Mouse (Mus musculus) myocyte (in vitro differentiated cells): ENCODE results near the gene Myo15. TPM values are rescaled to one million over a fixed set of nuclear protein-coding genes. Genes with fewer than 3 reads are reported as not detected.

Experiments
- H3K27me3 ChIP-seq: one replicate; pipeline ENCODE4 v1.6.1; 2011; ENCODE audit not compliant: control insufficient read depth, insufficient read depth, insufficient read length
- H3K36me3 ChIP-seq: one replicate; pipeline ENCODE4 v1.6.1; 2011; ENCODE audit not compliant: control insufficient read depth, insufficient read depth
- H3K4me2 ChIP-seq: one replicate; pipeline ENCODE4 v1.6.1; 2011; ENCODE audit warnings: low read depth, control low read depth
- H3K4me3 ChIP-seq: one replicate; pipeline ENCODE4 v1.5.1; 2011; ENCODE audit warnings: mild to moderate bottlenecking, control low read depth, moderate library complexity
- H3K79me2 ChIP-seq: one replicate; pipeline ENCODE4 v1.6.1; 2011; ENCODE audit not compliant: control insufficient read depth, insufficient read depth
- H3ac ChIP-seq: one replicate; pipeline ENCODE4 v1.6.1; 2011; ENCODE audit not compliant: control insufficient read depth, insufficient read length
- CEBPB ChIP-seq: IDR thresholded peaks from 2 replicates; pipeline ENCODE4 v1.6.1; 2011; ENCODE audit warnings: mild to moderate bottlenecking, moderate library complexity; ENCODE audit not compliant: poor library complexity, insufficient read depth, severe bottlenecking
- E2F4 ChIP-seq: IDR thresholded peaks from one replicate; pipeline ENCODE4 v1.6.1; 2011; ENCODE audit warnings: mild to moderate bottlenecking, control low read depth, moderate library complexity; ENCODE audit not compliant: insufficient read depth
- MAX ChIP-seq: IDR thresholded peaks from one replicate; pipeline ENCODE4 v1.6.1; 2011; ENCODE audit warnings: low read depth, mild to moderate bottlenecking, control low read depth
- MYOD1 ChIP-seq, 3 experiments: IDR thresholded peaks; one replicate each; pipeline ENCODE4 v1.6.1; 2011; ENCODE audit warnings: control low read depth in 2 of 3, low read depth in 2 of 3, mild to moderate bottlenecking in 2 of 3, moderate library complexity in 1 of 3; ENCODE audit not compliant: insufficient read length in 2 of 3, control insufficient read depth in 1 of 3
- MYOG ChIP-seq, 3 experiments: IDR thresholded peaks; one replicate each; pipeline ENCODE4 v1.6.1; 2011; ENCODE audit warnings: control low read depth in 2 of 3, low read depth in 2 of 3, mild to moderate bottlenecking in 2 of 3; ENCODE audit not compliant: insufficient read length in 2 of 3, control insufficient read depth in 1 of 3, insufficient read depth in 1 of 3
- POLR2A ChIP-seq: IDR thresholded peaks from one replicate; pipeline ENCODE4 v1.6.1; 2011; ENCODE audit warnings: low read depth, mild to moderate bottlenecking, control low read depth, moderate library complexity; ENCODE audit not compliant: insufficient read length
- POLR2AphosphoS2 ChIP-seq: IDR thresholded peaks from one replicate; pipeline ENCODE4 v1.6.1; 2011; ENCODE audit warnings: low read depth, control low read depth; ENCODE audit not compliant: insufficient read length
- REST ChIP-seq: IDR thresholded peaks from one replicate; pipeline ENCODE4 v1.6.1; 2011; ENCODE audit warnings: mild to moderate bottlenecking, control low read depth, moderate library complexity; ENCODE audit not compliant: insufficient read depth, insufficient read length
- SRF ChIP-seq: IDR thresholded peaks from one replicate; pipeline ENCODE4 v1.6.1; 2011; ENCODE audit warnings: low read depth; ENCODE audit not compliant: control insufficient read depth, insufficient read length
- TCF12 ChIP-seq: IDR thresholded peaks from one replicate; pipeline ENCODE4 v1.6.1; 2011; ENCODE audit warnings: mild to moderate bottlenecking, control low read depth; ENCODE audit not compliant: poor library complexity, insufficient read depth, severe bottlenecking
- TCF3 ChIP-seq: IDR thresholded peaks from one replicate; pipeline ENCODE4 v1.6.1; 2011; ENCODE audit warnings: low read depth, control low read depth; ENCODE audit not compliant: insufficient read length
- USF1 ChIP-seq: IDR thresholded peaks from one replicate; pipeline ENCODE4 v1.6.1; 2011; ENCODE audit warnings: low read depth, mild to moderate bottlenecking, control low read depth, moderate library complexity
- polyA plus RNA-seq: library from polyadenylated mRNA; unstranded; fragments of >200 nt; fragmentation: generic; extraction: Trizol; gene quantifications from one replicate; pipeline ENCODE4 v1.2.1, GENCODE M21; 2012; ENCODE audit warnings: missing spikeins

Gene Myo15
- polyA plus RNA-seq, 1 experiment, result not detected

DNA sequence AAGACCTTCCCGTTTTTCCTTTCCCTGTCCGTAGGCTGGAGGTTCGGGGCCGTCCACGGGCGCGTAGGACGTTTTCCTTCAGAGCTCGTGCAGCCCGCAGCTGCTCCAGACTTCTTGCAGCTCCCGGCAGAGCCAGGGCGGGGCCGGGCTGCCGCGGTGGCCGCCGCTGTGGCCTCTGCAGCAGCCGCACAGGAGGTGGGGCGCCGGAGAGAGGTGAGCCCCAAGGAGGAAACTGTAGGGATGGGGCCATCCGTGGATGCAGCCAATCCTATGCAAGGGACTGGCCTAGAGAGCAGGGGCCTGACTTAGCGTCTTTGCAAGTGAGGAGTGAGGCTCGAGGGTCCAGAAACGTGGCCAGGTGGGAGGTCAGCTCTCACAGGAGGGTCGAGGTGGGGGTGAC, 40.4 kb downstream of the Myo15 start:
- H3K4me3 ChIP-seq, result no peak overlapping the region
- H3K4me2 ChIP-seq, result no peak overlapping the region
- no peak for TF ChIP-seq TCF12
- TF ChIP-seq REST, result no peak
- TF ChIP-seq POLR2A, result no peak
- TF ChIP-seq POLR2AphosphoS2, result no peak
- TF ChIP-seq E2F4, result no peak
- no peak for TF ChIP-seq CEBPB
- no peak for TF ChIP-seq SRF
- no peak for TF ChIP-seq MYOD1 (IDR thresholded peaks at IDR 0.05; ENCODE audit: control insufficient read depth in 1 of 3, insufficient read length in 2 of 3, low read depth in 2 of 3)
- TF ChIP-seq MYOG (IDR thresholded peaks at IDR 0.05; ENCODE audit: control insufficient read depth in 1 of 3, insufficient read depth in 1 of 3, insufficient read length in 2 of 3, low read depth in 2 of 3), result no peak

DNA sequence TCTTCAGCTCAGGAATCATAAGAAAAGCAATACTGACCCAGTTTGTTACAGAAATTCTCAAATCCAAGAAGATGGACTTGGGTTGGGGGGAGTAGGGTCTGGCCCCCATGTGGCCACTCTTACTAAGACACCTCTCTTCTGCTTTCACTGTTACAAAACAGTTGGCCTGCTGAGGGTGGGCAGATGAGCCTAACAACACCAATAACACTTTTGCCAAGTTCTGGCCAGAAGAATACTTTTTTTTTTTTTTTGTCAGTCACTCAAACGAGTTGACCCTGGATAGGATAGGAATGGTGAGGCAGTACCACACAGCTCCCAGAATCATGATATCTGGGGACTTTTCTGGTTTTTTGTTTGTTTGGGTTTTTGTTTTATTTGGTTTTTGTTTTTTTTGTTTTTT, 42.8 kb downstream of the Myo15 start:
- TF ChIP-seq TCF3 (no peak), MAX (no peak), TCF12 (no peak), POLR2AphosphoS2 (no peak), SRF (no peak), CEBPB (no peak), REST (no peak), MYOD1 (IDR thresholded peaks at IDR 0.05; ENCODE audit: control insufficient read depth in 1 of 3, insufficient read length in 2 of 3, low read depth in 2 of 3) (no peak)
- no peak overlapping the region for H3ac ChIP-seq
- H3K4me3 ChIP-seq, result no peak overlapping the region
- H3K4me2 ChIP-seq, result no peak overlapping the region
- no peaks in the 10 kb centered on the region for H3K36me3 ChIP-seq
- peaks cover 41% of the 10 kb centered on the region for H3K27me3 ChIP-seq
- H3K79me2 ChIP-seq, result no peaks in the 10 kb centered on the region

More for the DNA sequence above, 40.4 kb downstream of the Myo15 start:
- H3ac ChIP-seq, result no peak overlapping the region
- H3K27me3 ChIP-seq, result peaks cover 55% of the 10 kb centered on the region
- no peaks in the 10 kb centered on the region for H3K79me2 ChIP-seq
- no peaks in the 10 kb centered on the region for H3K36me3 ChIP-seq

DNA sequence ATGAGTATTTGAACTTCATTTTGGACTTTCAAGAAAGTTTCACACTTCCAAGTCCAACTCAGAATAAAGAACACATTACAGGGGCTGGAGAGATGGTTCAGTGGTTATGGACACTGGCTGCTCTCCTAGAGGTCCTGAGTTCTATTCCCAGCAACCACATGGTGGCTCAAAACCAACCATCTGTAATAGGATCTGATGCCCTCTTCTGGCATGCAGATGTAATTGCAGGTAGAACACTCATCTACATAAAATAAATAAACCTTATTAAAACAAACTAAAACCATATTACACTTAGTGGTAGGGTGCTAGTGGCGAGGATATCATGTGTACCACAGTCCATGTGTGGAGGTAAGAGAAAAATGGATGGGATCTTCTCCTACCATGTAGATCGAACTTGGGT, 43.4 kb downstream of the Myo15 start:
- H3K4me3 ChIP-seq, result no peak overlapping the region
- no peak overlapping the region for H3K4me2 ChIP-seq
- H3K36me3 ChIP-seq, result no peaks in the 10 kb centered on the region
- H3ac ChIP-seq, result no peak overlapping the region
- H3K27me3 ChIP-seq, result peaks cover 35% of the 10 kb centered on the region
- TF ChIP-seq MAX, result no peak
- TF ChIP-seq POLR2A, result no peak
- TF ChIP-seq TCF12, result no peak
- no peak for TF ChIP-seq MYOD1 (IDR thresholded peaks at IDR 0.05; ENCODE audit: control insufficient read depth in 1 of 3, insufficient read length in 2 of 3, low read depth in 2 of 3)
- TF ChIP-seq E2F4, result no peak
- TF ChIP-seq TCF3, result no peak
- TF ChIP-seq SRF, result no peak
- TF ChIP-seq MYOG (IDR thresholded peaks at IDR 0.05; ENCODE audit: control insufficient read depth in 1 of 3, insufficient read depth in 1 of 3, insufficient read length in 2 of 3, low read depth in 2 of 3), result no peak
- TF ChIP-seq CEBPB, result no peak
- no peak for TF ChIP-seq POLR2AphosphoS2
- TF ChIP-seq USF1, result no peak
- TF ChIP-seq REST, result no peak
- no peaks in the 10 kb centered on the region for H3K79me2 ChIP-seq

DNA sequence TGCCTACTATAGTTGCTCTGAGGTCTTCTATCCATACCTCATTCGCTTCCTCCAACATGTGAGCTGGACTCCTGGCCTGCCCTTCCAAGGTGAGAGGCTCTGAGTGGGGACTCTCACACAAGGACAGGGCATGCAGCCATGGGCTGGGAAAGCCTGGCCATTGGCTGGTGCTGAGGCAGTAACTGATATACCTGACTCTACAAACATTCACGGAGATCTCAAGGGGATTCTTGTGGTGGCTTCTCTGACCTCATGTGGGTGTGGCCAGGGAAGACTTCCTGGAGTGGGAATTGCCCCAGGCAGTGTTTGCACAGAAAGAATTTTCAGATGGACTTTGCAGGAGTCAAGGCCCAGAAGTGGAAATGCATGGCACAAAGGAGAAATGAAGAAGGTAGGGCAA, 45.8 kb downstream of the Myo15 start:
- TF ChIP-seq E2F4, result no peak
- TF ChIP-seq USF1, result no peak
- TF ChIP-seq POLR2A, result no peak
- TF ChIP-seq SRF, result no peak
- no peak for TF ChIP-seq TCF3
- TF ChIP-seq MYOG (IDR thresholded peaks at IDR 0.05; ENCODE audit: control insufficient read depth in 1 of 3, insufficient read depth in 1 of 3, insufficient read length in 2 of 3, low read depth in 2 of 3), result no peak
- no peak for TF ChIP-seq CEBPB
- TF ChIP-seq POLR2AphosphoS2, result no peak
- no peak for TF ChIP-seq REST
- TF ChIP-seq MYOD1 (IDR thresholded peaks at IDR 0.05; ENCODE audit: control insufficient read depth in 1 of 3, insufficient read length in 2 of 3, low read depth in 2 of 3), result no peak
- TF ChIP-seq MAX, result no peak
- Histone ChIP-seq H3K79me2 (no peaks in the 10 kb centered on the region), H3K4me2 (no peak overlapping the region), H3K27me3 (peaks cover 20% of the 10 kb centered on the region), H3K36me3 (no peaks in the 10 kb centered on the region), H3ac (no peak overlapping the region), H3K4me3 (no peak overlapping the region)

DNA sequence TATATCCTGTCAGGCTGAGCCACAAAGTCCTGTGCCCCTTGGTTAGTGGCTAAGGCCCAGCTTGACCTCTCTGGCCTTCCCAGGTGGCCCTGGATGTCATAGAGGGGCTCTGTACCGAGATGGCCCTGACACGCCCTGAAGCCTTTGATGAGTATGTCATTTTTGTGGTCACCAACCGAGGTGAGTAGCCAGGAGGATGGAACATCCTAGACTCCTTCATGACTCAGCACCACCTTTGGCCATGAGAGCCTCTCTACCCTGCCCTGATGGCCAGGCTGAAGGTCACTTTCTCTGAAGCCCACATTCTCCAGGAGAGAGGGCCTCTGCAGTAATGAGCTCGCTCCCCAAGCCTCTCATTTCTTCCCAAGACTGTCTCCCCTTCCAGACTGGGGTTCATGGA, 49.2 kb downstream of the Myo15 start:
- no peaks in the 10 kb centered on the region for H3K36me3 ChIP-seq
- no peak overlapping the region for H3K4me2 ChIP-seq
- H3K27me3 ChIP-seq, result peaks cover 10% of the 10 kb centered on the region
- no peak overlapping the region for H3ac ChIP-seq
- TF ChIP-seq USF1 (no peak), POLR2AphosphoS2 (no peak), TCF3 (no peak), E2F4 (no peak), CEBPB (no peak), MAX (no peak), TCF12 (no peak), MYOG (IDR thresholded peaks at IDR 0.05; ENCODE audit: control insufficient read depth in 1 of 3, insufficient read depth in 1 of 3, insufficient read length in 2 of 3, low read depth in 2 of 3) (no peak), SRF (no peak), POLR2A (no peak), MYOD1 (IDR thresholded peaks at IDR 0.05; ENCODE audit: control insufficient read depth in 1 of 3, insufficient read length in 2 of 3, low read depth in 2 of 3) (no peak), REST (no peak)
- no peaks in the 10 kb centered on the region for H3K79me2 ChIP-seq
- no peak overlapping the region for H3K4me3 ChIP-seq
